Mouse (Mus musculus) thymus, adult 2 months (tissue): ENCODE results near the gene Tpm1. TPM values are rescaled to one million over a fixed set of nuclear protein-coding genes. Genes with fewer than 3 reads are reported as not detected.

Experiments
- DNase-seq: peaks from one replicate; pipeline ENCODE4 v3.0.0; 2021
- H3K27ac ChIP-seq: fragments of 200-500 bp; 2 replicates; pipeline ENCODE4 v1.5.1; 2012; ENCODE audit warnings: low read length, control low read depth; ENCODE audit not compliant: control insufficient read depth, insufficient read depth
- H3K27me3 ChIP-seq: fragments of 200-500 bp; 2 replicates; pipeline ENCODE4 v1.6.1; 2012; ENCODE audit warnings: mild to moderate bottlenecking, low read length, moderate library complexity, mixed read lengths; ENCODE audit not compliant: control insufficient read depth, insufficient read depth
- H3K36me3 ChIP-seq: fragments of 200-500 bp; 2 replicates; pipeline ENCODE4 v1.6.1; 2012; ENCODE audit warnings: mild to moderate bottlenecking, low read length, moderate library complexity; ENCODE audit not compliant: control insufficient read depth, insufficient read depth
- H3K4me1 ChIP-seq: fragments of 200-500 bp; replicated peaks from 2 replicates; pipeline ENCODE4 v1.6.1; 2012; ENCODE audit warnings: low read length; ENCODE audit not compliant: control insufficient read depth, insufficient read depth
- H3K4me3 ChIP-seq: fragments of 200-500 bp; 2 replicates; pipeline ENCODE4 v1.5.1; 2012; ENCODE audit warnings: mild to moderate bottlenecking, low read length, control low read depth, moderate library complexity; ENCODE audit not compliant: control insufficient read depth, insufficient read depth
- CTCF ChIP-seq: fragments of 200-500 bp; IDR thresholded peaks from 2 replicates; pipeline ENCODE4 v1.5.1; 2012; ENCODE audit warnings: mild to moderate bottlenecking, control low read depth, low read length, moderate library complexity, borderline replicate concordance; ENCODE audit not compliant: control insufficient read depth, poor library complexity, insufficient read depth; ENCODE audit errors: extremely low read depth
- POLR2A ChIP-seq: fragments of 200-500 bp; IDR thresholded peaks from 2 replicates; pipeline ENCODE4 v1.6.1; 2012; ENCODE audit warnings: mild to moderate bottlenecking, low read length, control low read depth, moderate library complexity; ENCODE audit not compliant: control insufficient read depth, poor library complexity, insufficient read depth; ENCODE audit errors: extremely low read depth
- WGBS: fragments of 180-500 bp; shearing (Covaris S2); methylation state at CpG from one replicate; pipeline ENCODE4 v1.1.7; 2018; 5-methylcytosine and 5-hydroxymethylcytosine counted together
- polyA plus RNA-seq: library from polyadenylated mRNA; depleted of rRNA; stranded (reverse); fragments of >200 nt; gene quantifications from 2 replicates; pipeline ENCODE4 v1.2.3, GENCODE M21; 2012

Gene Tpm1
- polyA plus RNA-seq, 1 experiment = 237 TPM

DNA sequence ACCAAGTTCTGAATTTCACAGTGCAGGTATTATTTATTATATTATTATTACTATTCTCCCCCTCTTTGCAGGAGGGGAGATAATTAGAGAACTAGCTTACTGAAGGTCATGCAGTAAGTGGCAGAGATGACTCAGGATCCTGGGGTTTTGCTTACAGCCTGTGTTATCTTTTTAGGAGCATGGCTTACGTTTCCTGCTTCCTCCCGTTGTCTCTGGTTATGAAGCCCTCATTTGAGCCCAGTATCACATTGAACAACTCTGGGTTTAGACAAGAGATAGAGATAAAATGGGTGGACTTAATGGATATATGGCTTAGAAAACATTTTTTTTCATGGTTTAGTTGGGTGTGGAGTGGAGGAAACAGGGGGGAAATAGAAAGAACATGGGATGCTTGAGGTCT lies 35.7 kb downstream of the Tpm1 start:
- WGBS = 24% methylated on average over 2 of the region's 2 CpGs
- H3K36me3 ChIP-seq = no peaks in the 10 kb centered on the region
- TF ChIP-seq POLR2A (no peak), CTCF (no peak)

DNA sequence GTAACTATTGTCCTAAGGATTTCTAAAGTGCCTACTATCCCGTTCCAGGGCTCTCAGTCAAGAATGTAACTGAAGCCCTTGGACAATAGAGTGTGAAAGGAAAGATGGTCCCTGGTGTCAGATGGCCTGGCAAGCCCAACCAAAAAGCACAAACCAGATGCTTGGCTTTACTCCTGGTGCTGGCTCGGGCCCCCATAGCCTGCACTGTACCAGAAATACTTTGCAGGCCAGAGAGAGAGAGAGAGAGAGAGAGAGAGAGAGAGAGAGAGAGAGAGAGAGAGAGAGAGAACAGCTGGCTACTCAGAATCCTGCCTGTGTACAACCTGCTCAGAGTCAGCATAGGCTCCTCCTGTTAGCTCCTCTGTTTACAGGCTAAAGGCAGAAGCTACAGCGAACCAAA lies 36.7 kb downstream of the Tpm1 start:
- H3K27ac ChIP-seq = no peak overlapping the region
- DNase-seq = no peak

More for the DNA sequence above, 35.7 kb downstream of the Tpm1 start:
- DNase-seq = no peak
- Histone ChIP-seq H3K27ac (no peak overlapping the region), H3K27me3 (no peaks in the 10 kb centered on the region), H3K4me1 (peaks cover 4% of the 10 kb centered on the region; the same call in 1 of the 2 replicates), H3K4me3 (no peak overlapping the region)

DNA sequence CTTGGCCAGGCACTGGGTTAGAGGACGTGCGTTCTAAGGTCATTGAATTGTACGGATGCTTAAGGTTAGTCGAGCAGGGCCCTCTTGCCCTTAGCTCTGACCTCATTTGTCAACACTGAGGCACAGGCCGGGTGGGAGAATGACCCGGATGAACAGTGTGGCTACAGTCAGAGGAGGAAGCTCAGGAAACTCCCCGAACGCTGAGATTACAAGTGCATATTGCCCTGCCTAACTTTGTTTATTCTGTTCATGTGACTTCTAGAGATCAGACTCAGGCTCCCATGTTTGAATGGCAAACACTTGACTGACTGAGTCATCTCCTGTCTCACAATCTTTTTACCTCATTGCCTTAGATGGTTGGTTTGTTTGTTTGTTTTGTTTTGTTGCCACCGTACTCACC lies 37.7 kb downstream of the Tpm1 start:
- Histone ChIP-seq H3K27ac (no peak overlapping the region), H3K36me3 (no peaks in the 10 kb centered on the region), H3K4me1 (no peaks in the 10 kb centered on the region), H3K4me3 (no peak overlapping the region), H3K27me3 (no peaks in the 10 kb centered on the region)
- TF ChIP-seq CTCF (no peak), POLR2A (no peak)
- no peak for DNase-seq
- 89% methylated on average over 9 of the region's 9 CpGs for WGBS

More for the DNA sequence above, 36.7 kb downstream of the Tpm1 start:
- no peak for TF ChIP-seq POLR2A
- no peak for TF ChIP-seq CTCF
- Histone ChIP-seq H3K27me3 (no peaks in the 10 kb centered on the region), H3K4me3 (no peak overlapping the region), H3K36me3 (no peaks in the 10 kb centered on the region), H3K4me1 (no peaks in the 10 kb centered on the region)
- WGBS = 91% methylated on average over 3 of the region's 3 CpGs

DNA sequence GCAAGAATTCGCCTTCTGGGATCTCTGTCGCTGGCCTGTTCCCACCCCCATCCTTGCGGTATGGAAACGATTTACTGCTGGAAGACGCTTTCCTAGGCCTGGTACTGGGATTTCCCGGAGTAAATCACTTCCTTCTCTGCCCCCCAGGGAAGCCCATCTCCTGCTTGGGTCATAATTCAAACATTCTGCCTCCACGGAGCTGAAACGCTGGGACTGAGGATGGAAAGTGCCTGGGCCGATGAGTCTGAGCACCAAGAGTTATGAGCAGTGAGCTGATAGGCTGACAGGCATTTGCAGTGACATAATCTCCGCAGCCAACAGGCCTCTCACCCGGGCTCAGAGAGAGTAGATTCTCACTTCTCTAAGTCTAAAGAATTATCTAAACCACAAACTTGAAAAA lies 40.4 kb downstream of the Tpm1 start:
- DNase-seq = no peak
- no peak for TF ChIP-seq POLR2A
- no peak for TF ChIP-seq CTCF
- H3K4me1 ChIP-seq = no peaks in the 10 kb centered on the region
- H3K27ac ChIP-seq = no peak overlapping the region
- WGBS = 82% methylated on average over 11 of the region's 11 CpGs
- H3K36me3 ChIP-seq = no peaks in the 10 kb centered on the region
- no peak overlapping the region for H3K4me3 ChIP-seq
- no peaks in the 10 kb centered on the region for H3K27me3 ChIP-seq

DNA sequence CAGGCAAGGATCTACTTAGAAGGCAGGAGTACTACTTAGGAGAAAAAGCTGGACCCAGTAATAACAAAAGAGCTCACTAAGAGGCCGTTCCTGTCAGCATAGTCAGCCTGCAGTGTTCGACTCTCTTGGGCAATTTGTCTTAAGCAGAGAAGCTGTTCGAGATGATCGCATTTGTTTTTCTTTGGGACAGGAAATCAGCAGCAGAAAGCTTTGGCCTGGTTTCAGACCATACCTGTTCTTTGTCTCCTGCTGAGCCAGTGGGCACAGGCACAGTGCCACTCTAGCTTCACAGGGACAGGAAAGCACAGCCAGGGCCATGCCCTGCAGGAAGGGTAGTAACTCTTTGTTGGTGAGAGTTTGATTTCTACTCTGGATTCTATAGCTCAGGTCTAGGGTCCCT lies 42.8 kb downstream of the Tpm1 start:
- 93% methylated on average over 4 of the region's 4 CpGs for WGBS

DNA sequence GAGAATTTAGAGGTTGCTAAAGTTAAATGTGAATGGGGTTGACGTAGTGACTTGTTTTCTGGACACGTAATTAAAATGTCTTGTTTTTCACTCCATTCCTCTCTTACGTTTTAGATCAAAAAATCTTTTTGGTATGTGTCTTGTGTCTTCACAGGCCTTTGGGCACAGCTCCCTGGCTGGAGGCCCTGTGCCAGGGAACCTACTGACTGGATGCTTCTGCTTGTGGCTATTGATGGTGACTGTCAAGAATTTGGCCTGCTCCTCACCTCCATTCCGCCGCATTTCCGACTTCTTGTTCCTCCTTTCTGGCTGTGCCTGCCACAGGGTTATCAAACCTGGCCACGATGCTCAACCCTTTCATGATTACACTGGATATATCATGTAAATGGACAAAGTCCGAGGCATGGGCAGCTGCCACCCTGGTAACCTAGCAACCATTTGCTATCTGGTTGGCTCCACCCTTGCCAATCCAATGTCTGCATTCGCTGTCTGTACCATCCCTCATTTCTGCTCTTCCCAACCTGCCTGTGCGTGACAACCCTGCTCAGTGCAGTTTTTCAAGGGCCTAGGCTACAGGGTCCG lies 44.0 kb downstream of the Tpm1 start:
- TF ChIP-seq CTCF (no peak), POLR2A (no peak)
- Histone ChIP-seq H3K27ac (no peak overlapping the region), H3K4me3 (no peak overlapping the region), H3K36me3 (no peaks in the 10 kb centered on the region), H3K27me3 (no peaks in the 10 kb centered on the region), H3K4me1 (no peaks in the 10 kb centered on the region)
- WGBS = 89% methylated on average over 11 of the region's 11 CpGs
- DNase-seq = no peak

More for the DNA sequence above, 42.8 kb downstream of the Tpm1 start:
- TF ChIP-seq POLR2A = no peak
- no peak for TF ChIP-seq CTCF
- H3K4me3 ChIP-seq = no peak overlapping the region
- no peaks in the 10 kb centered on the region for H3K36me3 ChIP-seq
- DNase-seq = no peak
- no peak overlapping the region for H3K27ac ChIP-seq
- H3K27me3 ChIP-seq = no peaks in the 10 kb centered on the region
- H3K4me1 ChIP-seq = no peaks in the 10 kb centered on the region

DNA sequence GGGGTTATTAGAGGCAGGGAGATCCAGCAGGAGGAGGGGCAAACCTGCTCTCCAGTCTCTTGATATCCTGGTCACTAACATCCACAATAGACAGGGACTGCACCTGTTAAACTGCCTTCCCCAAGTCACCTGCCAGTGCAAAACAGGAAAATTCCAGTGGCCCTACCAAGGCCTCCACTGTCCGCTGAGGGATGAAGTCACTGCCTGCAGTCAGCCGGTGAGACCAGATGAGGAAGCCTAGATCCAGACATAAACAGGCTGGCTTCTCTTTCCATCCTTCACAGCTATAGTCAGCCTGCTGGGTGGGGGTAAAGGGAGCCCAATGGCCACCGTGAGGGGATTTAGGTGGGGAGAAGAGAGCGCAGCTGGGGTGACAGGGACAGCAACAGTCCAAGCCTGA lies 45.5 kb downstream of the Tpm1 start:
- 86% methylated on average over 4 of the region's 4 CpGs for WGBS
- no peak overlapping the region for H3K4me3 ChIP-seq
- H3K27ac ChIP-seq = no peak overlapping the region
- no peaks in the 10 kb centered on the region for H3K36me3 ChIP-seq
- H3K27me3 ChIP-seq = no peaks in the 10 kb centered on the region
- no peak for TF ChIP-seq CTCF
- TF ChIP-seq POLR2A = no peak
- H3K4me1 ChIP-seq = no peaks in the 10 kb centered on the region
- DNase-seq = no peak
